Mouse (Mus musculus) left cerebral cortex, postnatal 14 days (tissue): Measurements from ENCODE around the gene Itga2b. TPM values are rescaled to one million over a fixed set of nuclear protein-coding genes. Genes with fewer than 3 reads are reported as not detected.
A peak's percentile ranks its signal among the peaks of the same experiment; 100 is the strongest.

Experiments
- DNase-seq, 2 experiments: peaks; one replicate each; pipeline ENCODE4 v3.0.0; 2021 to 2022; ENCODE audit warnings: low spot score in 2 of 2, mixed read lengths in 1 of 2
- intact Hi-C: fragments of 180-260 bp; cut with DNase I; formaldehyde crosslinking; loops from one replicate; pipeline ENCODE4 v1.15.1; 2025
- microRNA-seq, 2 experiments: library from miRNA; unstranded; fragments of <30 nt; microRNA quantifications; one replicate each; pipeline ENCODE4 v1.2.0; 2022
- total RNA-seq, 2 experiments: library from RNA; stranded (reverse); gene quantifications; 2 replicates each; pipeline ENCODE4 v1.2.3; 2021

Itga2b gene
- total RNA-seq, 2 experiments from 2014 or later = 2.0 to 3.6 TPM

DNA sequence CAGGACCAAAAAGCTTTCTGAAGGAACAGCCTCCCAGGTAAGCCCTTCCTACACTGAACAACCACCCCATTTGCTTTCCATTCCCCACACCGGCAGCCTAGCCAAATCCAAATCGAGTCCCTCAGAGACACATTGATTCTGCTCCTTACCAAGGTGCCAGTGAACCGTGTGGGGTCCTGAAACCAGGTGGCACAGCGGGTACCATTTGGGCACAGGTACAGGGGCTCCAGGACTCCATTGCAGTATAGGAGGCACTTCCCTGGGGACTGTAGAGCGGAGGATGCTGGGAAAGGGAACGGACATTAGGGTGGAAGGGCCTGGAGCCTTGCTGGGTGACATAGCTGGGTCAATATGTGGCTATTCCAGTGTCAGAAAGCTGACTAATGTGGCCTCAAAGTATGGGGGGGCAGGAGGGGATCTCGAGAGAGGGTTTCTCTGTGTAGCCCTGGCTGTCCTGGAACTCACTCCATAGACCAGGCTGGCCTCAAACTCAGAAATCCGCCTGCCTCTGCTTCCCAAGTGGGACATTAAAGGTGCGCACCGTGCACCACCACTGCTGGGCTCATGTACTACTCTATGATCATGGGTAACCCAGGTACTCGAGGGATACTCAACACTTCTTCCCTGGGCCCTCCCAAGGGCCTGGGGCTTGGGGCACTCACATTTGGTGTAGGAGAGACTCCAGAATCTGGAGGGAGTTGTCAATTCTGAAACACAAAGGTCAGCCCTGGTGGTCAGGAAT lies 64.2 kb downstream of the Itga2b start:
- intact Hi-C loops = loop anchor here (5.0 kb wide), 1 partner anchor 108 kb away; the partner anchor contains the start of gene Atxn7l3

DNA sequence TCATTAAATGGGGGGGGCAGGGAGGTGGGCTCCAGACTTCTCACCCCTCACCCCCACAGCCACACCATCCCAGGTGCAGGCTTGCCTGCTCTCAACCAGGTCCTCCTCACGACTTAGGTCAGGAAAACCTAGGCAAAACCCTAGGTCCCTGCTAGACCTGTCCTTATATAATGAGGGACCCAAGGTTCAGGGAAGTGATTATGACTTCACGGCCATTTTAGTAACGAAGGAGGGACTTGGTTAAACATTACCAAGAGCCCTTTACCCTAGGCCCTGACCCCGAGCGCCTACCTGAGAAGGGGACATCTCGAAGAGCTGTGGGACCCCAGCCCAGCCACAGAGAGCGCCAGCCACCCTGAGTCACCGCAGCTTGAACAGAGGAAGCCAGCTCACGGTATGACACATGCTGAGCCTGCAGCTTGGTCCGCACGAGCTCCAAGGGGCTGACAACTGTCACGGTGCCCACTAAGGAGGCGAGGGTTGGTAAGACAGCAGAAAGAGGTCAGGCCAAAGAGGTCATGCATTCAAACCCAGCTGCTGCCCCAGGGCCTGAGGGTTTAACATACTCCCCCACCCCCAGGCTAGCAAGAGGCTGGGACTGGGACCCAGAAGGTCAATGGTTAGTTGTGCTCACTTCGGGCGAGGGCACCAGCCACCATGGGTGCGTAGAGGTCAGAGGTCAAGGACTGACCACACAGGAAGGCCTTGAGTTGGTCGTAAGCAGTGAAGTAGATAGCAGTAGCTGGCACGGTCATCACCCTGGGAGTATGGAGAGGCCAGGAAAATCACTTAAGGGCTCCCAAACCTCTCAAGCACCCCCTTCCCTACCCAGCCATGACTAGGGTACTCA lies 65.5 kb downstream of the Itga2b start:
- peak in 1 of 2 experiments; percentile 15 for DNase-seq
- intact Hi-C loops = loop anchor here (5.0 kb wide), 1 partner anchor 107 kb away; the partner anchor contains the start of gene Atxn7l3

More for the DNA sequence above, 64.2 kb downstream of the Itga2b start:
- no peak for DNase-seq

DNA sequence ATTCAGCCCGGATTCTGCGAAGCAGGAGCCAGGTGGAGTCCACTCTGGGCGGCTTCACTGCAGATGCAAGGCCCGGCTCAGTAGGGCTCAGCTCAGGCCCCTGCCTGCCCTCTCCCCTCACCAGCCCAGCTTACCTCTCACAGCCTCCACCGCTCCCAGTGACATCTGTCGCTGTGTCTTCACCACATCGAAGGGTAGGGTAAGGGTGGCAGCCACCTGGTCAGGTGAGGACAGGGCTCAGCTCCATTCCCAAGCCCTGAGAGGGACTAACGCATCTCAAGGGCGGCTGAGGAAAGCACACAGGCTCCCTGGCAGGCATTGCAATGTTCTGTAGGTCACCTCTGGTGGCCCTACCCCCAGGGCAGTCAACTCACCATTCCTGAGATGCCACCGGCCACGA lies 66.3 kb downstream of the Itga2b start:
- intact Hi-C loops = no loop called here

More for the DNA sequence above, 66.3 kb downstream of the Itga2b start:
- DNase-seq = no peak

Small RNA genes lying within 50 kb of the gene (microRNA-seq; reads per million reads assigned to microRNA genes)
- 0 to 0.53 reads per million in 2 experiments for gene Mir6930

Other genes starting within 250 kb of the Itga2b start
- gene Hdac5, start 240.0 kb downstream of the Itga2b start, total RNA-seq = 100 to 1,000 TPM; 194 to 197 TPM
- under 1 TPM; 0.46 to 0.63 TPM for gene BC030867, start 221.2 kb downstream of the Itga2b start, total RNA-seq
- gene Asb16, start 201.4 kb downstream of the Itga2b start, total RNA-seq = under 1 TPM; 0.59 to 0.72 TPM
- 10 to 100 TPM; 66.1 to 69.5 TPM for gene Tmub2, start 185.2 kb downstream of the Itga2b start, total RNA-seq
- 100 to 1,000 TPM; 180 to 196 TPM for gene Atxn7l3, start 173.5 kb downstream of the Itga2b start, total RNA-seq
- gene Ubtf, start 150.4 kb downstream of the Itga2b start, total RNA-seq = 100 to 1,000 TPM; 104 to 108 TPM
- 1 to 10 TPM; 1.2 to 1.3 TPM for gene Slc4a1, start 103.9 kb downstream of the Itga2b start, total RNA-seq
- gene Rundc3a, start 76.7 kb downstream of the Itga2b start, total RNA-seq = 100 to 1,000 TPM; 399 to 416 TPM
- 10 to 100 TPM; 71.0 to 71.3 TPM for gene Slc25a39, start 62.2 kb downstream of the Itga2b start, total RNA-seq
- 10 to 100 TPM; 74.3 to 78.5 TPM for gene Grn, start 39.8 kb downstream of the Itga2b start, total RNA-seq
- 100 to 1,000 TPM in 1 of 2 experiments, 10 to 100 TPM in 1; 97.3 to 111 TPM for gene Fam171a2, start 22.4 kb downstream of the Itga2b start, total RNA-seq
- gene Gpatch8, start 86.3 kb upstream of the Itga2b start, total RNA-seq = 10 to 100 TPM; 52.1 to 62.1 TPM
- gene Gm11627, start 109.3 kb upstream of the Itga2b start, total RNA-seq = 1 to 10 TPM; 3.5 to 9.8 TPM
- 10 to 100 TPM; 10.6 to 11.1 TPM for gene Fzd2, start 134.3 kb upstream of the Itga2b start, total RNA-seq
- gene Meioc, start 193.6 kb upstream of the Itga2b start, total RNA-seq = not detected
- gene Ccdc43, start 227.7 kb upstream of the Itga2b start, total RNA-seq = 10 to 100 TPM; 24.0 to 30.1 TPM